33 mouse cellular contexts compared by ENCODE assay signal in the genomic region with DNA sequence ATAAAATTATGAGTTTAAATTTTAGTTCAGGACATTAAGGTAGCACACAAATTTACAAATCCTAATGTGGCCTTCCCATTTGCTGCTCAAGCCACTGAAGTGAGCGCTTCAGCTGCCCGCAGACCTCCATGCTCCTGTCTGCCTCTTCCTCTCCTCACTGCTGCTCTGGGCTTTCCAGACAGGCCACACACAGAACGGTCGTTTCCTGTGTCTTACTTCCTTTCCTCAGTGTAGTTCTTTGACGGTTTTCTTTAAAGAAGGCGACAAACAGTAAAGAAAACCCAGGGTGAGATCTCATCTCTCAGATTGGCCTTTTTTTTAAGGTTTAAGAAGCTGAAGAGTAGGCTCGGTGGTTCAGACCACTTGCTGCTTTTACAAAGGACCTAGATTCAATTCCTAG. TPM values are rescaled to one million over a fixed set of nuclear protein-coding genes. Genes with fewer than 3 reads are reported as not detected.
DNase-seq lines count a peak whose midpoint lies in the region; TF ChIP-seq lines count a peak whose summit lies in the region.
"Had no signal": no experiment of that assay in that cellular context is flagged by ENCODE, and none has a peak within 500 bp of the region (broad histone marks: within the 10 kb centered on the region; RNA-seq: fewer than 3 reads in every experiment).

No protein-coding gene starts in this region.

- 83% methylated on average over 7 of the region's 7 CpGs for WGBS in forebrain, embryonic 10.5 days

- no peak overlapping the region for H3K27ac ChIP-seq in CH12.LX (ENCODE audit: insufficient read depth, low read depth)
- no peak overlapping the region for H3K27ac ChIP-seq in forebrain, embryonic 10.5 days
- H3K27ac ChIP-seq: embryonic facial prominence, embryonic 10.5 days; hindbrain, embryonic 12.5 days; layer of hippocampus, adult 2 months; midbrain, embryonic 13.5 days; neural tube, embryonic 13.5 days had no signal

- TF ChIP-seq EP300 in CH12.LX (IDR thresholded peaks at IDR 0.05; ENCODE audit: low read length) = 0 out of 2 replicates have a peak, but pooled peaks have one; percentile 14

- DNase-seq in 416B (ENCODE audit: low read depth) (peak; percentile 31), CH12.LX (ENCODE audit: extremely low read depth) (peak; percentile 25), liver (no peak)
- peak; percentile 73 for DNase-seq in induced T-regulatory cell, adult 2 months (ENCODE audit: low read depth)
- DNase-seq in thymus, postnatal 0 days (ENCODE audit: low spot score) = peak; percentile 65
- DNase-seq in right cerebral cortex, postnatal 14 days = no peak
- DNase-seq in forebrain, embryonic 10.5 days (ENCODE audit: extremely low spot score, low spot score) = no peak
- no peak for DNase-seq in gastrocnemius, postnatal 14 days
- DNase-seq: adrenal gland, postnatal 36 days; cerebellum, adult 11 months; cerebellum, adult 9-11 months; heart, postnatal 10 days; kidney, adult 8-10 months; kidney, postnatal 10 days; layer of hippocampus, postnatal 36 days; liver, postnatal 0 days; retina, postnatal 1 day had no signal

- dilution Hi-C loops in CH12.LX (cut with MboI; ENCODE audit: extremely low pct_ligation_motif_present, extremely low pct_unique_long_range_greater_than_20kb, low sequenced_read_pairs) = no loop called here

- intact Hi-C loops in gastrocnemius, postnatal 14 days (cut with DNase I; ENCODE audit: low total_unique reads) = no loop called here

- H3K4me1 ChIP-seq in CH12.LX (ENCODE audit: control insufficient read depth in 1 of 2, insufficient read depth in 2 of 2) = peaks cover 16 to 83% of the 10 kb centered on the region in 2 experiments
- no peaks in the 10 kb centered on the region for H3K4me1 ChIP-seq in forebrain, embryonic 10.5 days

- in situ Hi-C loops in CH12.LX (cut with MboI; ENCODE audit: low pct_ligation_motif_present, low pct_unique_long_range_greater_than_20kb, low sequenced_read_pairs) = no loop called here

- TF ChIP-seq CTCF in CH12.LX (conservative IDR thresholded peaks at IDR 0.05 in 1 of 2, IDR thresholded peaks at IDR 0.05 in 1 of 2; ENCODE audit: low read depth in 2 of 2, low read length in 2 of 2) = no peak

- TF ChIP-seq RAD21 in CH12.LX (IDR thresholded peaks at IDR 0.05; ENCODE audit: low read depth, low read length) = no peak

- no peaks in the 10 kb centered on the region for H3K27me3 ChIP-seq in CH12.LX (replicated peaks)
- H3K27me3 ChIP-seq in forebrain, embryonic 10.5 days (ENCODE audit: poor library complexity, severe bottlenecking) = no peaks in the 10 kb centered on the region
- H3K27me3 ChIP-seq: hindbrain, embryonic 12.5 days; midbrain, embryonic 13.5 days; neural tube, embryonic 13.5 days had no signal

- H3K36me3 ChIP-seq in CH12.LX (replicated peaks in 1 of 2; ENCODE audit: control insufficient read depth in 1 of 2, insufficient read depth in 1 of 2, low read length in 1 of 2) = no peaks in the 10 kb centered on the region
- peaks cover 30% of the 10 kb centered on the region for H3K36me3 ChIP-seq in forebrain, embryonic 10.5 days (replicated peaks)

- no peaks in the 10 kb centered on the region for H3K79me2 ChIP-seq in CH12.LX (replicated peaks; ENCODE audit: control insufficient read depth, extremely low read depth, insufficient read depth, poor library complexity, severe bottlenecking)

- no peak for TF ChIP-seq POLR2A in CH12.LX (IDR thresholded peaks at IDR 0.05; ENCODE audit: low read depth, low read length)

- H3K4me2 ChIP-seq in CH12.LX (ENCODE audit: insufficient read depth, low read depth, poor library complexity, severe bottlenecking) = no peak overlapping the region
- H3K4me2 ChIP-seq: heart, embryonic 11.5 days; hindbrain, embryonic 12.5 days; liver, embryonic 11.5 days; midbrain, embryonic 13.5 days; neural tube, embryonic 13.5 days had no signal

- H3K9me3 ChIP-seq in CH12.LX (replicated peaks; ENCODE audit: low read length) = no peaks in the 10 kb centered on the region
- no peaks in the 10 kb centered on the region for H3K9me3 ChIP-seq in forebrain, embryonic 10.5 days
- H3K9me3 ChIP-seq: embryonic facial prominence, embryonic 10.5 days; hindbrain, embryonic 12.5 days; midbrain, embryonic 13.5 days; neural tube, embryonic 13.5 days had no signal

- H3K4me3 ChIP-seq in CH12.LX (replicated peaks in 1 of 3; ENCODE audit: low read depth in 2 of 3, low read length in 2 of 3, poor library complexity in 1 of 3) = no peak overlapping the region
- no peak overlapping the region for H3K4me3 ChIP-seq in forebrain, embryonic 10.5 days
- H3K4me3 ChIP-seq: embryonic facial prominence, embryonic 10.5 days; hindbrain, embryonic 12.5 days; layer of hippocampus, adult 2 months; midbrain, embryonic 13.5 days; neural tube, embryonic 13.5 days had no signal

- H3K9ac ChIP-seq in CH12.LX (ENCODE audit: insufficient read depth, low read depth) = no peak overlapping the region
- H3K9ac ChIP-seq: hindbrain, embryonic 12.5 days; liver, postnatal 0 days; midbrain, embryonic 13.5 days; neural tube, embryonic 13.5 days had no signal

TF ChIP-seq in CH12.LX, 34 proteins besides CTCF, POLR2A, EP300 and RAD21:
- TF ChIP-seq KAT2A (IDR thresholded peaks at IDR 0.05; ENCODE audit: insufficient replicate concordance, low read length) = no peak
- TF ChIP-seq NELFE (IDR thresholded peaks at IDR 0.05; ENCODE audit: low read depth, low read length) = no peak
- no peak for TF ChIP-seq TBP (conservative IDR thresholded peaks at IDR 0.05; ENCODE audit: low read depth, low read length)
- peak; percentile 38; the same call in 1 of the 2 replicates for TF ChIP-seq TCF12 (IDR thresholded peaks at IDR 0.05; ENCODE audit: low read depth, low read length)
- TF ChIP-seq JUN (IDR thresholded peaks at IDR 0.05; ENCODE audit: insufficient read depth, low read depth, low read length) = no peak
- TF ChIP-seq JUND (conservative IDR thresholded peaks at IDR 0.05; ENCODE audit: low read depth, low read length) = 0 out of 2 replicates have a peak, but pooled peaks have one; percentile 8
- TF ChIP-seq CHD2 (IDR thresholded peaks at IDR 0.05; ENCODE audit: low read length) = no peak
- TF ChIP-seq USF2 (conservative IDR thresholded peaks at IDR 0.05; ENCODE audit: low read depth, low read length) = no peak

RNA-seq across cellular contexts. Expression of gene Reck, which starts 28.4 kb away (rescaled TPM):
- total RNA-seq in CH12.LX (2012; rRNA removed) (0.55 and 0.68 TPM in 2 replicates), CH12.LX (2014; rRNA removed) (0.34 and 0.44 TPM in 2 replicates)
- polyA plus RNA-seq in CH12.LX (2012; ENCODE audit: insufficient read length, low read depth) = 1.4 and 1.8 TPM in 2 replicates
- polyA plus RNA-seq in thymus, postnatal 0 days (2015; fragmentation: Nextera tagmentation; extraction: Ambion mirVana) = 2.1 and 2.2 TPM in 2 replicates
- 9.4 and 11.2 TPM in 2 replicates for polyA plus RNA-seq in forebrain, embryonic 10.5 days (2016; fragmentation: Nextera tagmentation; extraction: Ambion mirVana)
- total RNA-seq in gastrocnemius, postnatal 14 days (2021) = 10 to 100 TPM in 1 of 2 experiments, 1 to 10 TPM in 1; 8.6 to 11.1 TPM

RNA-seq across cellular contexts. Expression of gene Olfr155, which starts 52.3 kb away (rescaled TPM):
- total RNA-seq in CH12.LX (2012; rRNA removed) (not detected in 2 replicates), CH12.LX (2014; rRNA removed) (not detected in 2 replicates)
- polyA plus RNA-seq in CH12.LX (2012; ENCODE audit: insufficient read length, low read depth) = not detected in 2 replicates
- polyA plus RNA-seq in thymus, postnatal 0 days (2015; fragmentation: Nextera tagmentation; extraction: Ambion mirVana) = not detected in 2 replicates
- polyA plus RNA-seq in forebrain, embryonic 10.5 days (2016; fragmentation: Nextera tagmentation; extraction: Ambion mirVana) = not detected in 2 replicates
- total RNA-seq in gastrocnemius, postnatal 14 days (2021) = not detected
- total RNA-seq: adrenal gland, adult 18-20 months; adrenal gland, postnatal 36 days; heart, postnatal 10 days; layer of hippocampus, adult 2 months; layer of hippocampus, postnatal 36 days; left cerebral cortex, postnatal 10 days; megakaryocyte, adult 5-6 weeks had no signal
- polyA plus RNA-seq: cortical plate, adult 2 months; embryonic facial prominence, embryonic 10.5 days; forebrain, embryonic 16.5 days; gonadal fat pad, adult 2 months; heart, embryonic 11.5 days; hindbrain, embryonic 12.5 days; limb, embryonic 11.5 days; liver, embryonic 11.5 days; liver, postnatal 0 days; lung, postnatal 0 days; midbrain, embryonic 13.5 days; neural tube, embryonic 13.5 days; stomach, embryonic 16.5 days had no signal

RNA-seq across cellular contexts. Expression of gene Glipr2, which starts 53.5 kb away (rescaled TPM):
- total RNA-seq in CH12.LX (2012; rRNA removed) (47.6 and 60.3 TPM in 2 replicates), CH12.LX (2014; rRNA removed) (138 and 146 TPM in 2 replicates)
- polyA plus RNA-seq in CH12.LX (2012; ENCODE audit: insufficient read length, low read depth) = 57.2 and 62.8 TPM in 2 replicates
- polyA plus RNA-seq in thymus, postnatal 0 days (2015; fragmentation: Nextera tagmentation; extraction: Ambion mirVana) = 32.8 and 36.7 TPM in 2 replicates
- polyA plus RNA-seq in forebrain, embryonic 10.5 days (2016; fragmentation: Nextera tagmentation; extraction: Ambion mirVana) = 52.7 and 52.8 TPM in 2 replicates
- total RNA-seq in gastrocnemius, postnatal 14 days (2021) = 10 to 100 TPM in 1 of 2 experiments, 1 to 10 TPM in 1; 6.8 to 10.2 TPM

Comparison
In these comparisons a context has a peak if more than half of its experiments do, and no peak if none do; other contexts are left out.
1. DNase-seq: peak in 416B (single experiment), CH12.LX (single experiment), induced T-regulatory cell, adult 2 months (single experiment) and thymus, postnatal 0 days (single experiment); none in liver (single experiment), right cerebral cortex, postnatal 14 days (single experiment), forebrain, embryonic 10.5 days (single experiment) and gastrocnemius, postnatal 14 days (single experiment).